Mouse (Mus musculus) Patski (cell line): Measurements from ENCODE around the gene Chl1. TPM values are rescaled to one million over a fixed set of nuclear protein-coding genes. Genes with fewer than 3 reads are reported as not detected.

ENCODE experiments used
- ATAC-seq: fragments of 100-300 bp; one replicate; pipeline ENCODE4 v1.8.0; 2021
- CTCF ChIA-PET: fragments of 350-600 bp; sonication (Branson Sonifier 250); formaldehyde crosslinking; loops from one replicate; lab custom pipeline; 2022; ENCODE audit warnings: inconsistent platforms; lab: Charles Lee
- POLR2A ChIA-PET: fragments of 350-600 bp; sonication (Branson Sonifier 250); formaldehyde crosslinking; loops from one replicate; lab custom pipeline; 2022; ENCODE audit warnings: antibody characterized with exemption, inconsistent platforms; lab: Charles Lee
- DNase-seq: peaks from one replicate; pipeline ENCODE4 v3.0.0-alpha.2; 2011; ENCODE audit warnings: low read depth, low spot score
- H3K27me3 ChIP-seq: fragments of 371-371 bp; one replicate; pipeline ENCODE4 v1.5.1; 2021
- CTCF ChIP-seq: fragments of 100-300 bp; IDR thresholded peaks from one replicate; pipeline ENCODE4 v1.5.1; 2021
- in situ Hi-C: fragments of 300-500 bp; cut with MboI; formaldehyde crosslinking; loops from 3 replicates; pipeline ENCODE4 v1.11.1; 2018; ENCODE audit warnings: low pct_unique_long_range_greater_than_20kb, mixed read lengths
- polyA plus RNA-seq: library from polyadenylated mRNA; unstranded; gene quantifications from one replicate; pipeline ENCODE4 v1.2.3, GENCODE M21; 2021

The Chl1 gene
- polyA plus RNA-seq, 1 experiment from 2014 or later: not detected

DNA sequence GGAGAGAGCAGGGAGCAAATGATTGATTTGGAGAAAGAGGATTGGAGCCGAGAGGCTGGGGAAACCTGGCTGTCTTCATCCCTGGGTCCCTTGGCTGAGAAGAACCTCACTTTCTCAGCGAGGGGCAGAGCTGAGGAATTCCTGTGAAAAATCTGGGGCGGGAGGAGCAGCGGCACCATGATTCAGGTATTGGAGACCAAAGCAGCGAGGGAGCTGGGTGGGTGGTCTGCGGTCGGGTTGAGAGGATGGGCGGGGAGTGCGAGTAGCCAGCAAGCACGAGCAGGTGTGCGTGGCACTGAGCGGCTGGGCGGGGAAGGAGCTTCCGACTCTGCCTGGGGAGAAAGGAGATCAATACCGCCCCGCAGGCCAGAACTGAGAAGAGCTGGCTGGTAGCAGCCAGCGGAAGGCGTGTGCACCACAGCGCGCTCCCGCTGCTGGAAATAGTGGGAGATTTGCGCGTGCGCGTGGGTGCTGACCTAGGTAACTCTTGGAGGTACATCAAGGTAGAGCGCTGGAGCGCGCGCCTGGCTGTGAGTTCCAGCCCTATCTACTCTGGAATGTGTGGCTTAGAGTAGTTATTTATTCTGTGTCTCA is 1.7 kb downstream of the Chl1 start:
- no peak for ATAC-seq
- ChIA-PET CTCF (no interaction called here), POLR2A (no interaction called here)
- no peak for DNase-seq
- H3K27me3 ChIP-seq: peaks cover 43% of the 10 kb centered on the region
- no peak for TF ChIP-seq CTCF
- in situ Hi-C loops: no loop called here

DNA sequence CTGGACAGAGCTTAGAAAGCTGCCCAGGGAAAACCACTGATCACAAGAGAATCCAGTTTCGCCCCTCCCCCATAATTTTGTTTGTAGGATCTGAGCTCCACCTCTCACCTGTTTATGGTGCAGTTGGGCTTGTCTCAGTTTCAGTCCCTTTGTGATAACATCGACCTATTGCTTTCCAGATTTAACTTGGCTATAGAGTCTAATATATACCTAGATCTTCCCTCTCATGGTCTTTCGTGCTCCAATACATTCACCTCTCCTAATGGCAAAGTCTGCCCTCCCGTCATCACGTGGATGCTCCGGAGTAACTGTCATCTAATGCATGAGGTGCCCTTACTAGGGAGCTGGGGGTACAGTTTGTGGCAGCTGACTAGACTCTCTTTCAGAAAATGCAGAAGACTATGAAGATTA is 2.5 kb downstream of the Chl1 start:
- ATAC-seq: no peak
- ChIA-PET CTCF (no interaction called here), POLR2A (no interaction called here)
- peaks cover 43% of the 10 kb centered on the region for H3K27me3 ChIP-seq
- no peak for DNase-seq
- in situ Hi-C loops: no loop called here
- TF ChIP-seq CTCF: no peak

DNA sequence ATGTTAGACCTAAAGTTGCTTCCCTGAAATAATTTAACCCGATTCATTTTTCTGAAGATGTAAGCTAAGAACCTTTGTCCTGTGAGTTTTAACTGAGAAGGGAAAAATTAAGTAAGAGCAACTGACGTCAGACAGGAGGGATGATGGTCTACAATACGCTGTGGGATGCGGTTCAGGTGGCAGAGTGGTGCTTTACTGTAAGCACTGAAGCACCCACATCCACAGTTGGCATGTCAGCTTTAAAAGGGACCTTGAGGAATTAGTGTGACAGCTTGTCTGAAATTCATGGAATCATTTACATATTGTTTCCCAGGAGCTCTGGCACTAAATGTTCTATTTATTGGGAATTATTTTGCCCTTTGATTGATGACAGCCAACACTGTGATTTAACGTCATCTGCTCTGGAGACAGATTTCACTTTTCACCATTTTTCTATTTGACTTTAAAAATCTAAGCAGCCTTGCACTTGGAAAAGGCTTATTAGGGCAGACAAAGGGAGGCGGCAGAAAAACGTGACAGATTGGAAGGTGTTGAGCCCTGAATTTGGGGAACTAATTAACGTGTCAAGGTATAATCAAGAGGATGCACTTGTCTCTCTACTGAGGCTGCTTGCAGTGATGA is 3.3 kb downstream of the Chl1 start:
- DNase-seq (no peak), ATAC-seq (no peak)
- in situ Hi-C loops: no loop called here
- no peak for TF ChIP-seq CTCF
- CTCF ChIA-PET: no interaction called here
- POLR2A ChIA-PET: no interaction called here
- peaks cover 43% of the 10 kb centered on the region for H3K27me3 ChIP-seq

DNA sequence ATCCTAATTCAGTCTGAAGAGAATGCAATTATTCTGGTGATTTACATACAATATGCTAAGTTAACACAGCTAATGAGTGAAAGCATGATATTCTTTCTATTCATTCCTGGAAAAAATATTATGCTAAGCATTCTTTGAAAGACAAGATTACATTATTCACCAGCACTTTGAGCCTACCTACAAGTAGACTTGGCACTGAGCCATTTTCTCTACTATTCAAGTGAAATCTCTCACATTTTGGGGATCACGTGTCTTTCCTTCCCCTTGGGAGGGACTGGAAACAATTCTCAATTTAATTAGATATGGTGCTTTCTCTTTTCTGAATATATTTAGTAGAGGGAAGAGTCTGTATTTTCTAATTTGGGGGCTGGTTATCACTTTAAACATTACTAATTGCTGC is 4.0 kb downstream of the Chl1 start:
- CTCF ChIA-PET: no interaction called here
- H3K27me3 ChIP-seq: peaks cover 42% of the 10 kb centered on the region
- ATAC-seq (no peak), DNase-seq (no peak)
- POLR2A ChIA-PET: no interaction called here
- TF ChIP-seq CTCF: no peak
- in situ Hi-C loops: no loop called here

DNA sequence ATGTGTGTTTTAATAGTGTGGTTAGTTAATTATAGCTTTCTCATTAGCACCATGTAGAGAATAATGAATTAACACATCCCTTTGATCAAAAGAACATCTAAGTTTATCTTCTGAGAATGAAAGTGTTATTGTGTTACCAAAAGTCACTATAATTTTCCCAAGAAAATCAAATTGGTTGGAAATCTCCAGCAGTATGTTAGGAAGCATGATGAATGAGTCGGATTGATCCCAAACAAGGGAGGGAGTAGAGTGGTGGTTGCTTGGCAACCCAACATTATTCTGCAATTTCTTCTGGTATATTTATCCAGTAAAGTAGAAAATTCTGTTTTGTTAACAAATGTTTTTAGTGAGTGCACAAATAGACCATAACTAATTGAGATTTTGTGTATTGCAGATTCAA is 4.4 kb downstream of the Chl1 start:
- no peak for TF ChIP-seq CTCF
- in situ Hi-C loops: no loop called here
- POLR2A ChIA-PET: no interaction called here
- no peak for DNase-seq
- H3K27me3 ChIP-seq: peaks cover 37% of the 10 kb centered on the region
- CTCF ChIA-PET: no interaction called here
- ATAC-seq: no peak

DNA sequence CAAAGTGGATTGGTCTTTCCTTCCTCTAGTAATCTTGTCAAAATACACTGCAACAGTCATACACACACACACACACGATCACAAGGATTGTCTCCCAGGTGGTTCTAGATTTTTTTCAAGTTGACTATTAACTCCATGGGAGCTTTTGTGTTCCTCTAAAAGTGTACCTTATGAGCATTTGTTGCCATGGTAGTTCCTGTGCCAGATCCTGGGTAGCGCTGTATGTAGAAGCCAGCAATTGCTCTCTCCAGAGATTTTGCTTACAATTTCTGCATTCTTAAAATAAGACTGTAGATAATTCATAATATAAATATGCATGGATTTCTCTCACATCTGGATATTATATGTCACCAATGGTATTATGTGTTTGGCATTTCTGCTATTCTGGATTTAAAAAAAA is 9.2 kb downstream of the Chl1 start:
- POLR2A ChIA-PET: no interaction called here
- DNase-seq (no peak), ATAC-seq (no peak)
- peaks cover 7% of the 10 kb centered on the region for H3K27me3 ChIP-seq
- no peak for TF ChIP-seq CTCF
- CTCF ChIA-PET: no interaction called here
- in situ Hi-C loops: no loop called here

DNA sequence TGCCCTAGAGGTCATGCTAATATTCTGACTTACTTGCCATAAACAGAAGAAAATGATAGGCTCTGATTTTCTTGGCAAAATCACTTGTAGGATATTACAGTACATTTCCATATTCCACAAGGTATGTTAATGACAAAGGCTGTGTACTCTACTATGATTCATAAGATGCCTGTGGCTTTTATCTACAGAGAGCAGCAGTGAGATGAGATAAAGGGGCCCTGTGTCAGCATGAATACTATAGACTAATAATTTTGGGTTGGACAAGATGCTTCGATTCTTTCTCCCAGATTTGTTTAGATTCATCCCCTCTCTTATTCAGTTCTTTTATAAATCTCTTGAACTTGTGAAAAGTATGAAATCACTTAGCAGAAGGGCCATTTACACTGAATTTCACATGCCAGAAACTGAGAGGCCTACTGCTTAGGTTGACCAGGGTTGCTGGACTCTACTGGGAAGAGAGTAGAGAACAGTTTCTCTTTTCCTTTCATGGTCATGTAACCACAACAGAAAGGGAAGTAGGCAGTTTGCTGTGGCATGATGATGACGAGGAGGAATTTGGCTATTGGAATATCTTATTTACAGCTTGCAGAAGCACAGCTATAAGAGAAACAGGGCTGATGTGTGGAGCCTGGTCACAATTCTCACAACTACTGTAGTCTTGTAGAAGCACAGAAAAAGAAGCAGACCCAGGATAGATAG is 15.1 kb downstream of the Chl1 start:
- in situ Hi-C loops: no loop called here
- no peaks in the 10 kb centered on the region for H3K27me3 ChIP-seq
- no peak for TF ChIP-seq CTCF
- no peak for DNase-seq
- POLR2A ChIA-PET: no interaction called here
- CTCF ChIA-PET: no interaction called here
- no peak for ATAC-seq

DNA sequence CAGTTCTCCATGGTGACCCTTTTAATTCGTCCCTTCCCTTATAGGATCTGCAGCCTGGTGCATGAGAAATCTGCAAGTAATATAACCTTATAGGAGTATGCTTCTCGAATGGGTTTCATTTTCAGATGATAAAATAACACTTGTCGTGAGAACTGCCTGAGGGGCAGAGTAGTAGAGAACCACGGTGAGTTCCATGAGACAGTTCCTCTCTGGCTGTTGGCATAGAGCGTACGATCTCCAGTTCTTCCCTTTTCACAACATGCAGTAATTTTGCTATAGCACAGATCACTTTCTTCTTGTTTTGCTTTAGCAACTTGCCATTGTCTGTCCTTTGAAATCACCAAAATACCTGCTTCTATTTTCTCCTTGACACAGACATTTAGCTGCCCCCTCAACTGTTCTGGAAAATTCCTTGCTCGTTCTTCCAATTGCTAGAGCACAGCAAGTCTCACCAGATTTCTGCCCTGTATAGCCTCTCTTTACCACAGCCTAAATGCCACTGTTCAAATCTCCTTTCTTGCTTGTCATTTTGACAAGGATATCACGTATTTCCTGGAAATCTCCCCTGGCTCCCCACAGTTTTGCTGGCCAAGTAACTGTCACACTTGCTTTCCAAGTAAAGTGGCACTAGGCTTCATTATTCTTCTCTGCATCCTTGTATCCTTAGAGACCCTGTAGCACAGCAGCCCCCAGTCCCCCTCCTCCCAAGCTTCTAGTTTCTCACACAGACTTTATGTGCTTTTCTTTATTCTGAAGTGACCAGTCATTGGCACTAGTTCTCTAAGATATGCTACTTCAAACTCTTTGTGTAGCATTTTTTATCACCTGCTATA is 16.8 kb downstream of the Chl1 start:
- in situ Hi-C loops: no loop called here
- ChIA-PET CTCF (no interaction called here), POLR2A (no interaction called here)
- ATAC-seq (no peak), DNase-seq (no peak)
- peaks cover 4% of the 10 kb centered on the region for H3K27me3 ChIP-seq
- TF ChIP-seq CTCF: no peak

DNA sequence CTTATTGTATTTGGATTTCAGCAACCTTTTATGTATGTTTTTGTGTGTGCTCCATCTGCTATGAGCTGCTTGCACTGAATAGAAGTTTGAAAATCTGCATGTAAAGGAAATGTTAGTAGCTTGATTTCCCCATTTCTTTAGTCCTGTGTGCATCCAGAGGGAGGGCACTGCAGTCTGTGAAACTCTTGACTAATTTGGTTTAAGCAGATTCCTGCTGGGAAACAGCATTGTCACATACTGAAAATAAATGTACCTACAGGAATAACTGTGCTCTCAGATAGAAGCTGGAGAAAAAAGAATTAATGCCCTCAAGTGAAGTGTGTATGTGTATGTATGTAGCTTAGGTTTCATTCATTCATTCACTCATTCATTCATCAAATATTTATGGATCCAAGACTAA is 22.7 kb downstream of the Chl1 start:
- in situ Hi-C loops: loop anchor here (5.0 kb wide), 1 partner anchor 41 kb away; no protein-coding TSS in a partner anchor
- no peak for ATAC-seq
- CTCF ChIA-PET: no interaction called here

DNA sequence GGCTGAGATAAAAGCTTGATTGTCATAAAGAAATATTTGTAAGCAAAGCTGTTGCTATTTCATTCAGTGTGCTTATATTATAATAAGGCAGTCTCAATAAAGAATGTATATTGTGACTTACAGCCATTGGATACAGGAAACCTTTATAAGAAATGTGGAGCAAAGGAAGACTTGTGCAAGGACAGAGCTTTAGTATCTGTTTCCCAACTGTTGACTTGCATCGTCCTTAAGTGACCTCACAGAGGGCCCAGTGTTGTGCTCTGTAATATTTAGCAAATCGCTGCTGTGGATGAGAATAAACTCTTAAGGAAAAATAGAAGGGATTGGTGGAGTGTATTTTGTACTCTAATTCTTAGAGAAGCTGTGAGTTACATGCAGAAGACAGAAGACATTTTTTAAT is 23.6 kb downstream of the Chl1 start:
- DNase-seq (no peak), ATAC-seq (no peak)
- ChIA-PET CTCF (no interaction called here), POLR2A (no interaction called here)
- H3K27me3 ChIP-seq: peaks cover 4% of the 10 kb centered on the region
- TF ChIP-seq CTCF: no peak
- in situ Hi-C loops: loop anchor here (5.0 kb wide), 1 partner anchor 42 kb away; no protein-coding TSS in a partner anchor

More for the DNA sequence above, 22.7 kb downstream of the Chl1 start:
- POLR2A ChIA-PET: no interaction called here
- no peak for TF ChIP-seq CTCF
- no peak for DNase-seq
- peaks cover 4% of the 10 kb centered on the region for H3K27me3 ChIP-seq

DNA sequence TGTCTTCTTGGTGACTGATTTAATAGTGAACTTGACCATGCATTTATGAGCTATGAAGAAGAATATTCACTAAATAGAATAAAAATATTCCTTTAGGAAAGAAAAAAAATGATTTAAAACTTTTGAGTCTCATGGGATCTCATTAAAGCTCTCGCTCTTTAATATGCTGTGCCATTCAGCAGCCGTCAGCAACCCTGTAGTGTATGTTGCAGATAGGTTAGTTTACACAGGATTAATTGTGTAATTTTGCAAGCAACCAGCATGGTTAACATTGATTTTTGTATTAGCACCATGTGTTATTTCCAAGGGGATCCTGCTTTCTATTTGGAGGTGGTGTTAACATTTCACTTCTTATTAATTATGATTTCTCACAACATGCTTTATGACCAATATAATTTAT is 32.2 kb downstream of the Chl1 start:
- ATAC-seq: no peak
- ChIA-PET POLR2A (no interaction called here), CTCF (no interaction called here)
- in situ Hi-C loops: no loop called here
- no peaks in the 10 kb centered on the region for H3K27me3 ChIP-seq
- DNase-seq: no peak
- TF ChIP-seq CTCF: no peak
